Mouse (Mus musculus): ENCODE data around the gene Tmem234.

Tmem234 gene

DNA sequence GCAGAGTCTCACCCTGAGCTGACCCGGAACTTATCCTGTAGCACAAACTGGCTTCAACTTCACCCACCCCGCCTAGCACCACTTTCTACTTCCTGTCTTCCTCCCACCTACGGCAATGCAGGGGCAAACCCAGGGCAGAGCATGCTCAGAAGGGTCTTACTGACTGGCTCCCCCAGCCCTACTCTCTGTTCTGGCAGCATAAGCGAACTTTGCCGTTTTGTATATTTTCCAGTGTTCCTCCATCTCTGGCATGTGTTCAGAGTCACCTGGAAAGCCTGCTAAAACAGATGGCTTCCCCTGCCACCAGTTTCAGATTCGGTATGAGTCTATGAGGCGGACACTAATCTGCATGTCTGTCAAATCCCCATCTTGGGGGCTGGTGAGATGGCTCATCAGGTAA is 20.1 kb upstream of the Tmem234 start:
- no peak for DNase-seq

GRCm38 (mm10) chr4:129582251-129582650 is 18.2 kb upstream of the Tmem234 start:
- no peak for DNase-seq

- DNase-seq, result no peak
Observed at GRCm38 (mm10) chr4:129584370-129584769, 16.1 kb upstream of the Tmem234 start.

- peak; percentile 87 for DNase-seq
Observed at GRCm38 (mm10) chr4:129584884-129585608, 15.4 kb upstream of the Tmem234 start.

- no peak for DNase-seq
Observed at GRCm38 (mm10) chr4:129585773-129586172, 14.7 kb upstream of the Tmem234 start.

DNA sequence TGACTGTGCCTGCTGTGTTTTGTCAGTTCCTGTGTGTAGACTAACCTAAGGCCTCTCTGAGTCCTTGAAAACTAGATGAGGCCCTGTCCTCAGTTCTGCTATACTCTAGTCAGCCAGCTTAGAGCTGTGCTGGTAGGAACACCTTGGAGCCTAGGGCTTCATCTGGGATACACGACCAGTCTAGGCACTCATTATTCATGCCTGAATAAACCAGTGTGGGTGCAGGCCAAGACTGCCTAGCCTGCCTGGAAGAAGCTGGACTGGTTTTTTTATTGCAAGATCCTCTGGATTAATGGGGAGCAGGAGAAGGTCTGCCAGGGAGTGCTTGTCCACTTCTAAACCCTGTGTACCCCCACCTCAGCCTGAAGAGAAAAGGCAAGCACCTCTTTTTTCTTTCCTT is 13.5 kb upstream of the Tmem234 start:
- DNase-seq, result no peak

GRCm38 (mm10) chr4:129588865-129589264 is 11.6 kb upstream of the Tmem234 start:
- DNase-seq, result no peak

DNA sequence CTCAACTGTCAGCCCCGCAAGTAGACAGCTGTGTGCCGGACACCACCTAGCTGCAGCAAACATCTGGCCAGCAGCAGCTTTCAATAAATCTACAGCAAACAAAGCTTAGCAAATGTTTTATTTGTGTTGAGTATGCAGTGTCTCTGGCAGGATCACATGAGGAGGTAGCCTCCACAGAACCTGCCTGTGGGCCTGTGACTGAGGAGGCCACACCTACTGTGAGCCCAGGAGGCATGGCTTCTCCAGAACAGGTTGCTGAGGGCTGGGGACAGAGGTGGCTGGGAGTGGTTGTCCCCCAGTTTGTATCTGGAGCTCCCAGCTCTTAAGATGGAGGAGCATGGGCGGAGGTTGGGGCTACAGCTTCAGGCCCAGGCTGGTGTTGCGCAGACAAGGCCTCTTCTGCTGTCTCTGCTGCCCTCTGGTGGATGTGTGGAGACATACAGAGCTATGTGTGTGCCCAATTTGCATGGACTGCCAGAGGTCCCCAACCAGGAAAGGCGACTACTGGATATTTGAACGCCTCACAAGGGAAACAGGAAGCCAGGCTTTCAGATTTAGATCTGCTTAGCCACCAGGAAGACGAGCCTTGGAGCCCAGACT is 8.1 kb downstream of the Tmem234 start:
- peak; percentile 86 for DNase-seq

DNA sequence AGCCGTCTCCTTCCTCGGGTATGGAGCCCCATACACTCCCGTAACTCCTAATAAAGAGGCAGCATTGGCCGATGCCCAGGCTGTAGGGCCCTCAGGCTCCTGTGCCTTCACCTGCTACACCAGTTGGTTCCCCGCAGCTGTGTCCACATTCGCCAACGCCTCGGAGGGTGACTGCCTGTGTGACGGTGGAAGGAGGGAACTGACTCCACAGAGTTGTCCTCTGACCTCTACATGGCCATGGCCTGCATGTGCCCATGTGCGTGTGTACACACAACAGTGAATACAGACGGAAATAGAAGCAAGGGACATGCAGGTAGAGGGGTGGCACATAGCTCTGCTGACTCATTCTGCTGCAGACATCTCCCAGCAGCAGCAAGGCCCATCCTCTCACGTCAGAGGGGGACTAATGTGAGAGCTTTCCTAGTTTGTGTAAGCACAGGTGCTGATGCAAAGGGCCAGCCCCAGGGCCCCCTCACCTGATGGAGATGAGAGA is 8.7 kb downstream of the Tmem234 start:
- no peak for DNase-seq

DNA sequence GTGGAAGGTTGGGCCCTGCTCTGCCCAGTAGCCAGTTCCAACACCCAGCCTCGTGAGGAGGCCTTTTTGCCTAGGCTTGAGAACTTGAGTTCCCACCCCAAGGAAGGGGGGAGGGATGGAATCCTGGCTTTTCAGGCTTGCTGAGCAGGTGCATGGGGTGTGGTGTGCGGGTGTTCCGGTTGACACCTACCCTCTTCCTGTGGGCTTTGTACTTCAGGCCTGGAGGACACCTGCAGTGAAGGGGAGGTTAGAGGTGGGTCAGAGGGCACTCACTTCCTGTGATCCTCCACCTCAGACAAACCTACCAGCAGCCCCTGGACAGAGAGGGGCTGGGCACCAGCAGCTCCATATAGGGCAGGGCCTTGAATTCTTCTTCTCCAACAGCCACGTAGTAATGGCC is 9.6 kb downstream of the Tmem234 start:
- DNase-seq, result no peak

GRCm38 (mm10) chr4:129610472-129610871 is 10.0 kb downstream of the Tmem234 start:
- DNase-seq, result no peak

GRCm38 (mm10) chr4:129614093-129614492 is 13.6 kb downstream of the Tmem234 start, which contains the start of gene Dcdc2b:
Gene Dcdc2b, minus strand, starts transcription at chr4:129614257.
- no peak for DNase-seq

GRCm38 (mm10) chr4:129615801-129616290 is 15.4 kb downstream of the Tmem234 start:
- no peak for DNase-seq

DNA sequence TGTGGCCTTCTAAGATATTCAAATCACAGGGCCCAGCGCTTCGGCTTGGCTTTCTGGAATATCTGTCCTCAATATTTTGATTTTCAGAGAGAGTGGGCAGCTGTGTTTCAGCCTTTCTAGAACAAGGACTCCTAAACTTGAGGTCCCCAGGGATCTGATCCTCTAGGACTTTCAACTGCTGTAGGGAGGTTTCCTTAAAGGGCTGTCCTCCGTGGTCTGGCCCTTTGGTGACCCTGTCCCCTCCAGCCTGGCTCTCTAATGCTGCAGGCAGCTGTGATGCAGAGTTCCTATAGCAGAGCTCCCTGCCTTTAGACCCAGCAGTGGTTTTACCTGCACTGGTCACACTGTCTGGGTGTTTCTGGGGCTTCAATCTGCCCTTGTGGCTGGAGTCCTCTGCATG is 16.2 kb downstream of the Tmem234 start:
- no peak for DNase-seq

- no peak for DNase-seq
Observed at GRCm38 (mm10) chr4:129617121-129617641, 16.7 kb downstream of the Tmem234 start.

GRCm38 (mm10) chr4:129618031-129618430 is 17.6 kb downstream of the Tmem234 start:
- DNase-seq, result no peak

- DNase-seq, result peak; percentile 97
Observed at GRCm38 (mm10) chr4:129618786-129619691, 18.6 kb downstream of the Tmem234 start, which contains the start of gene Iqcc. Gene Iqcc, minus strand, starts transcription at chr4:129619099.

DNA sequence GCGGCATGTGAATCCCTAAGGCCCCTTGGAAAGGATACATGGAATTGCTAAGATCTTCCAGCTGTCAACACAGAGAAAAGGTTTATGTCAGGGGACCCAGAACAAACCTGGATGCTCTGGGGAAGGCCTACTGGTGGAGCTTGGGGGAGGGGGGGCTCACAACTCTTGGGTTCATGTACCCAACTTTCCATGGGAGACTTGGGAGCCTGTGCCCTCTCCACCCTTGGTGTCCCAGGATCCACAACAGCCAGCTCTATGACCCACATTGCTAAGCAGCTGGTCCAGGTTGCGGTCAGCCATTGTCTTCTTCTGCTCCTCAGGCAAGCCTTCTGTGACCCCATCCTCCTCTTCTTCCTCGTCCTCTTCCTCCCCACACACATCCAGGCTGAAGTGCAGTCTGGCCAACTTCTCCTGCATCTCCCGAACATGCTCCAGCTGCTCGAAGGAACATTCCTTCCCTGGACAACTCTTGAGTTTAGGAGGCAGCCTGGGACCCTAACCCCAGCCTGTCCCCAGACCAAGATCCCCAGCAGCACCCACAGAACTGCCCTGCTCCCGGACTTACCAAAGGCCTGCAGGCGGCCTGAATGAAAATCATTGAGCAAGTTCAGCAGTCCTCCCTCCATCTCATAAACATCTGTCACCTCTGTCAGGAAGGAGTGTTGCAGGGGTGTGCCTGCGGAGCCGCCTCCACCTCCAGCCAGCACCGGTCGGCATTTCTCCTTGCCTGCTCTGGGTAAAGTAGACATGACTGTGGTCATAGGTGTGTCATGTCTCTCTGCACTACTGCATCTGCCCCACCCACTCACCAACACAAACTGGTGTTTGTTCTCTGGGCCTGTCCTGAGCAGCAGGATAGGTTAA is 20.2 kb downstream of the Tmem234 start:
- DNase-seq, result no peak

DNA sequence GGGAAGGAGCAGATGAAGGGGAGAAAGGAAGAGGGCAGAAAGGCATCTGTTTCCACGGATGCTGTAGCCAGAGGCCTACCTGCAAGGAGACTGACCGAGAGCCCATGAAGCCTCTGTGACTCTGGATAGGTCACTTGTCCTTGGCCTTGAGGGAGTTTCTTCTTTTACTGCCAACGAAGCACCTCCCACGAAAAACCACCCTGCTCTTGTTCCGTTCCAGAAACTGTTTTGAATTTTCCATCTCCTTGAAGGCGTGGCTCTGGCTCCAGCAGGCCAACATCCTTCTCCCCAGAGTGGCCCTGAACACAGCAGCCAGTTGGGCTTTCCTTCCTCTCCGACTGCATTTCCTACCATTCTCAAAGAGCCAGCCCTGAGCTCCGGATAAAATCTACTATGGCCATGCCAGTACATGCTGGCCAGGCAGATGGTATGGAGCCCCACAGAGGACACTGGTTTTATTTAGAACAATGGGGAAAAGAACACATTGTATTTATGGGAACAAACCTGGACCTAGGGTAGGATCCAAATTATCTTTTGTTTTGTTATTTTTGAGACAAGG is 20.9 kb downstream of the Tmem234 start:
- DNase-seq, result no peak

GRCm38 (mm10) chr4:129622120-129622802 is 21.8 kb downstream of the Tmem234 start:
- DNase-seq, result no peak
